Mouse (Mus musculus): ENCODE measurements around the gene Kirrel3.

The Kirrel3 gene

GRCm38 (mm10) chr9:34905164-34905563 lies 419.5 kb downstream of the Kirrel3 start:
- no peak for DNase-seq

- DNase-seq: no peak
Measured at GRCm38 (mm10) chr9:34908040-34908439, 422.3 kb downstream of the Kirrel3 start.

DNA sequence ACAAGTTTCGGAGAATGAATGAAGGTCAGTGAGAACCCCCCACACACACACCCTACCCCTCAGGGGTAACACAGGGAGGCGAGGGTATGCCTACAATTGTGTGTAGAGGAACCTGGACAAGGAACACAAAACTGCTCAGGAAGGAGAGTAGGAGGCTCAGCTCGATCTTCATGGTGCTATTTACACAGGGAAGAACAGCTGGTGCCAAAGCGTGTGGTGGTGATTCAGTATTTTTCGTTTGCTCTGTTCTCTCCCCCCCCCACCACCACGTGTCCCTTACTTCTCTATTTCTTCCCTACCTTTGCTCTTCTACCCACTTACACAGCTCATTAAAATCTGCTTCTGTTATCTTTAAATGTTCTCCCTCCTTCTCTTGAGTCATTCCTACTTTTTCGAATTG lies 426.1 kb downstream of the Kirrel3 start:
- DNase-seq: no peak

GRCm38 (mm10) chr9:34912273-34912972 lies 426.7 kb downstream of the Kirrel3 start:
- no peak for DNase-seq

DNA sequence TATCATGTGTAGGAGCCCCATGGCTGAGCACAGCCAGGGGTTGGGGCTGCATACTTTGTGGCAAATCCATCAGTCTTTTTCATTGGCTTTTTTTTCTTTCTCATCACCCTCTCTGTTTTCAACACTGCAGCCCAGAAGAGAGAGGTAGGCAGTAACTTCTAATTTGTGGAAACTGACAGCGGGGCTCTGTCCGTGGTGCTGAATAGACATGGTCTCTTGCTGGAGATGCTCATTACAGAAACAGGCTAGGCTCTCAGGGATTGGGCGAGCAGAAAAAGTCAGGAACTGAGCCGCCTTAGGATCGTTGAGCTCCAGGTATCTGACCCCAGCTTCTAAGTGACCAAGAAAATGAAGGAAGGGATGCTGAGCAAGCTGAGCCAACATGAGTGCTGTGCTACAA lies 427.3 kb downstream of the Kirrel3 start:
- peak; percentile 60 for DNase-seq

GRCm38 (mm10) chr9:34918976-34919375 lies 433.3 kb downstream of the Kirrel3 start:
- DNase-seq: no peak

DNA sequence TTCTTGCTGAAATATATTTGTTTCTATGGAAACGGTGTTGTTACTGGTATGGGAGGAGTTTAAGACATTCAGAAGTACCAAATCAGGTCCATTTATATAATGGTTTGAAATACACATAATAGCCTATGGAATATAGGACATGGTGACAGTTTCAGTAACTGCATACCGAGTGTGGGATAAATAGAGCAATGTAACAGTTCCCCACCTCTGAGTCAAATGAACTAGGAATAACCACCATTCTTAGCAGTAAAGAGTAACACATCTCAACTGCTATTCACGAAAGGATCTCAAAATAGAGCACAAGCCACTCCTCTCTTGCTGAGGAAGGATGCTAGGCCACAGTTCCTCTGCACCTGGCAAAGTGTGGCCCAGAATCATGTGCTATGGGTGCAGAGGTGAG lies 434.4 kb downstream of the Kirrel3 start:
- no peak for DNase-seq

- no peak for DNase-seq
Measured at GRCm38 (mm10) chr9:34921941-34922340, 436.2 kb downstream of the Kirrel3 start.

DNA sequence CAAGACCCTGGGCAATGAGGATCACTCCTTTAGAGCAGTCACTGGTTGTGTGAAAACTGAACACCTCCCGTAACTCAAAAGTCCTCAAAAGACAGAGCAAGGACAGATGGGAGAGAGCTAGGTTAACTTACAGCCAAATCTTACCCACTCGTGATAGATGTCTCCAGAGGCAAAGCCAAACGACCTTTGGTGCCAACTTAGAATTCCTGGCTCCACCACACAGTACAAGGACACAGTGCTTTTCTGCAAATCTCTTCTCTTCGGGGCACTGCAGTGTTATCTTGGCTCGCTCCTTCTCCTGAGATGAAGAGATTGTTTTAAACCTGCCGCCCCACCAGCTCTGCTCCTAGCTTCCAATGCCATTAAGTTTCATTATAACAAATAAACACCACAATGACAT lies 437.0 kb downstream of the Kirrel3 start:
- no peak for DNase-seq

DNA sequence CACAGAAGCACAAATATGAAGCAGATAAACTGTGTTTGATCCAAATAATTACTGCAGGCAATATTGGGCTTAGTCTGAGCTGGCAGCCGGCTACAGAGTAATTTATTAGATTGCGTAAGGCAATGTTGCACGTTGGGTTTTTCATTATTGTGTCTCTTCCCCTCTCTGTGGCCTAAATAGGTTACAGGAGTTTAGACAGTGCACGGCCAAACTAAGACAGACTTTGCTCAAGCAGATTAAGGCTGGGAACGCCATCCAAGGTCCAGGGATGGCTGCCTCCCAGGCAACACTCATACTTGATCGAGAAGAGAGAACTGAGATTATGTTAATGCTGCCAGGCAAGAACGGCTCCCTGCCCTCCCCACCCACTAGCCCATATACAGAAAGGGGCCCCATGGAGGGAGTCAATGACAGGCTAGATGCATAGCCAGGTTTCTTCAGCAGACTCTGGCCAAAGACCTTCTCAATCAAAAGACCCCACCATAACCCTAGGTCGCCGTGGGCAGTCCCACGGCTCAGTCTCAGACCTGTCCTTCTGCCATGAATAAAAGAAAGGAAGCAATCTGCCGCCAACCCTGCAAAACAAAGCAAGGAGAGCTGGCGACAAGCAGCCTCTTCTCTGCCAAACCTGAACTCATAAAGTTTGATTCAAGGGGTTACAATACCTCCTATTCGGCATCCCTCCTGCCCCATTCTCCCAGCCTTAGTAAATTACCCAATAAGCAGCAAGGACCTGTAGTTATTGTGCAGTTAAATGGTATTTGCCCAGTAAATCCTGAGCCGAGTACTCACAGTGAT lies 437.6 kb downstream of the Kirrel3 start:
- DNase-seq: no peak

DNA sequence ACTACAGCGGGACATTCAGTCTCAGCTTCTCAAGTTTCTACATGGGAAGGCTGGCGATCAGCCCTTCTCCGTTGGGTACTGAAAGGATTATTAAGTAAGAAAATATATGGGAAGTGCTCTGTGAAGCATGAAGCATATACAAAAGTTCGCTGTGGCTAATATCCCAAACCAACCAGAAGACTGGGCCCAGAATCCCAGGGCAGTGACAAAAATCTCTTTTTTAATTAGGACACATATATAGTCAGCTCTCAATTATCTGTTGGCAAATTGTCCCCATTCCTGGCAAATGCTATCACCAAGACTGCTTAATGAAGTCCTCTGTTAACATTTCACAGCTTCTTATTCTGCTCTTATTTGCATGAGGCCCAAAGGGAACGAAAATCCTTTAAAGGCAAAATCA lies 439.9 kb downstream of the Kirrel3 start:
- no peak for DNase-seq

- no peak for DNase-seq
Measured at GRCm38 (mm10) chr9:34930371-34930770, 444.7 kb downstream of the Kirrel3 start.

- DNase-seq: no peak
Measured at GRCm38 (mm10) chr9:34938140-34938539, 452.4 kb downstream of the Kirrel3 start.

- DNase-seq: no peak
Measured at GRCm38 (mm10) chr9:34939621-34940020, 453.9 kb downstream of the Kirrel3 start.

DNA sequence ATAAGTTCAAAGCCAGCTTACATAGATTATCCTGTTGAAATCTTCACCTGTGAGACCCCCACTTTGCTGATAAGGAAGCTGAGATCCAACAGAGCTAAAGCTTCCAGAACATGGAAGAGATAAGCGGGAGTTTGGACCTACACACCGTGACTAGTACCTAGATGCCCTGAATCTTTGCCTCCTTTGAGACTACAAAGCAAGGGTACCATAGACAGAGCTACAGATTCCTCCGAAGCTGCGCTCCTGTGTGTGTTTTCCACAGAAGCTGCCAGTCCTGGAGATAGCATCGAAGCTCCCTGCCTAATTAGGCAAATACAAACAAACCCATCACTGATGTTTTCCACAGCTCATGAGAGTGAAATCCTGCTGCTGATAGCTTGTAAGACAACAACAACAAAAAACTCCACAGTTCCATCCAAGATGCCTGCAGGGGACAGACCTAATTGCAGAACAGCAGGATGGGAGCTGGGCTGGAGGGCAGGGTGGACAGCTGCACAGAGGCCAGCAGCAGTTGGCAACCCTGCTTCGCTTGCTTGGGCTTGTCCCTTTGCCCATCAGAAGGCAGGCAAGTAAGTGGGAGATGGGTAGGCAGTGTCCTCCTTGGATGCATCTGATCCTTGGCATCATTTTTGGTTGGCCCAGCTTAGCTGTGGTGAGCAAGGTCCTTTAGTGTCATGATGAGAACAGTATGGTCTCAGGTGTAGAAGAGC lies 456.6 kb downstream of the Kirrel3 start:
- DNase-seq: no peak

GRCm38 (mm10) chr9:34942996-34943395 lies 457.3 kb downstream of the Kirrel3 start:
- no peak for DNase-seq

GRCm38 (mm10) chr9:34945301-34945700 lies 459.6 kb downstream of the Kirrel3 start:
- no peak for DNase-seq

GRCm38 (mm10) chr9:34947258-34947657 lies 461.6 kb downstream of the Kirrel3 start:
- no peak for DNase-seq

DNA sequence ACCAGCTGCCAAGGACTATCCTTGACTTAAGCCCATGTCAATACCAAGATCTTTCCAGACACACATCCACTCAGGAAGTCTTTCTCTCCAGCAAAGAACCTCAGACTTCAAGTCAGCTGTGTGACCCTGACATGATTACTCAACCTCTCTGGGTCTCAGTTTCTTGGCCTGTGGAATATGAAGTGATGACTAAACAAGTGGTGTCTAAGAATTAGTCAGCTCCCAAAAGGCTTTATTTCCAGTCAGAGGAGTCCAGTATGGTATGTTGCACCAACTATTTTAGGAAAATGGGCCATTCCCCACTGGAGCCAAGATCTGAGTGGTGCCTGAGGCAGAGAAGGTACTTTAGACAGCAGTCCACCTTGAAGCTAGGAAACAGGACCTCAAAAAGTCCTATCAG lies 462.0 kb downstream of the Kirrel3 start:
- no peak for DNase-seq

GRCm38 (mm10) chr9:34953420-34953819 lies 467.7 kb downstream of the Kirrel3 start:
- no peak for DNase-seq

- peak; percentile 15 for DNase-seq
Measured at GRCm38 (mm10) chr9:34954212-34954611, 468.5 kb downstream of the Kirrel3 start.

DNA sequence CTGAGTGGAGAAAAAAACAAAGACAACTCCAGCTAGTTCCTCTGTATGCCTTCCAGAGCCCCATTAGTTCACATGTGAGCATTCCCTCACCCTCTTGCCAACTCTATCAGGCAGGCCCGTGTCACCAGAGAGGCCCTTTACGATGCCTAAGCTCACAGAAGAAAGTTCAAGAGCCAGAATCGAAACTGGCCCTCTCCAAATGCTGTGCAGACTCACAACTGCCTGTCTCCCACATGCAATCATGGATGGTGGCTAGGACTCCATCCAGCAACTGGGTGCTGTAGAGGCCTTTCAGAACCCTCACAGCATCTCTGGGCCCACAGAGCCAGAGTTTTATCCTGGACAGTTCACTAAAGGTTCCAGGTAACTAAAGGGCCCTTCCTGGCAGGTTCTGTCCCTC lies 470.8 kb downstream of the Kirrel3 start:
- DNase-seq: no peak

DNA sequence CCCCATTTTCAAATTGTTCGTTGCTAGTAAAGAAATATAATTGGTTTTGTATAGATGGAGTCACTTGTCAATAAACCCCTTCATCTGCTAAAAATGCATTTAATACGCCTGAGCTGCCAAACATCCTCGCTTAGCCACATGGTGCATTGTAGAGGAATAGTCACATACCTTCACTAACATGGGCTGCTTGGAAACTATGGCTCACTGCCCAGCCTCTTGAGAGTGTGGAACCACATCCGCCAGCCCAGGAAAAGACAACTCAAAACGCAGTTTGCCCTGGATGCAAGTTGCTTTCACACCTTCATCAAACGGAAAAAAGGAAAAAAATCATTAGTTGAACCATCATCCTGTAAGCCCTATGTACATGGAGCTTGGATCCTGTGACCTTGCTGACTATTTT lies 472.0 kb downstream of the Kirrel3 start:
- DNase-seq: no peak

Data from lung, postnatal 14 days (tissue).